Mouse (Mus musculus) lung, postnatal 0 days (tissue): Measurements from ENCODE around the gene Fam20b. TPM values are rescaled to one million over a fixed set of nuclear protein-coding genes. Genes with fewer than 3 reads are reported as not detected.

Experiments
- ATAC-seq: fragments of 200-750 bp; cut with Nextera tagmentation; 2 replicates; pipeline ENCODE4 v1.8.0; 2017; ENCODE audit warnings: moderate library complexity
- DNase-seq: peaks from one replicate; pipeline ENCODE4 v3.0.0-alpha.2; 2016; ENCODE audit warnings: low spot score
- H3K27ac ChIP-seq: fragments of 300-500 bp; sonication (generic); 2 replicates; pipeline ENCODE4 v1.5.1; 2014; ENCODE audit warnings: antibody characterized with exemption, mild to moderate bottlenecking, low read length, mixed read lengths
- H3K27me3 ChIP-seq: fragments of 300-500 bp; sonication (generic); replicated peaks from 2 replicates; pipeline ENCODE4 v1.6.1; 2014; ENCODE audit warnings: low read length, mixed read lengths; ENCODE audit not compliant: insufficient read depth
- H3K36me3 ChIP-seq: fragments of 300-500 bp; sonication (generic); 2 replicates; pipeline ENCODE4 v1.6.1; 2014; ENCODE audit warnings: low read length, mixed read lengths; ENCODE audit not compliant: insufficient read depth
- H3K4me1 ChIP-seq: fragments of 300-500 bp; sonication (generic); 2 replicates; pipeline ENCODE4 v1.6.1; 2014; ENCODE audit warnings: antibody characterized with exemption, low read depth, low read length, mixed read lengths; ENCODE audit not compliant: insufficient read depth
- H3K4me2 ChIP-seq: fragments of 300-500 bp; sonication (generic); replicated peaks from 2 replicates; pipeline ENCODE4 v1.6.1; 2014; ENCODE audit warnings: low read depth, mild to moderate bottlenecking, low read length, moderate library complexity, mixed read lengths
- H3K4me3 ChIP-seq: fragments of 300-500 bp; sonication (generic); 2 replicates; pipeline ENCODE4 v1.5.1; 2014; ENCODE audit warnings: low read depth, low read length
- H3K9ac ChIP-seq: fragments of 300-500 bp; sonication (generic); replicated peaks from 2 replicates; pipeline ENCODE4 v1.6.1; 2014; ENCODE audit warnings: low read depth, mild to moderate bottlenecking
- H3K9me3 ChIP-seq: fragments of 300-500 bp; sonication (generic); 2 replicates; pipeline ENCODE4 v1.6.1; 2016; ENCODE audit warnings: low read length, mixed read lengths
- CTCF ChIP-seq: IDR thresholded peaks from 2 replicates; pipeline ENCODE4 v1.5.1; 2016; ENCODE audit warnings: antibody characterized with exemption, mild to moderate bottlenecking
- EP300 ChIP-seq: IDR thresholded peaks from 2 replicates; pipeline ENCODE4 v1.6.1; 2016; ENCODE audit warnings: antibody characterized with exemption, mild to moderate bottlenecking, control low read depth
- WGBS: fragments of 180-500 bp; shearing (Covaris S2); extraction: QIAGEN DNeasy Blood & Tissue Kit; methylation state at CpG from one replicate; pipeline ENCODE4 v1.1.7; 2014; 5-methylcytosine and 5-hydroxymethylcytosine counted together
- polyA plus RNA-seq: library from polyadenylated mRNA; unstranded; fragments of >200 nt; fragmentation: Nextera tagmentation; extraction: Ambion mirVana; gene quantifications from 2 replicates; pipeline ENCODE4 v1.2.1, GENCODE M21; 2015

Gene Fam20b
- 15.3 and 16.4 TPM in 2 replicates for polyA plus RNA-seq

DNA sequence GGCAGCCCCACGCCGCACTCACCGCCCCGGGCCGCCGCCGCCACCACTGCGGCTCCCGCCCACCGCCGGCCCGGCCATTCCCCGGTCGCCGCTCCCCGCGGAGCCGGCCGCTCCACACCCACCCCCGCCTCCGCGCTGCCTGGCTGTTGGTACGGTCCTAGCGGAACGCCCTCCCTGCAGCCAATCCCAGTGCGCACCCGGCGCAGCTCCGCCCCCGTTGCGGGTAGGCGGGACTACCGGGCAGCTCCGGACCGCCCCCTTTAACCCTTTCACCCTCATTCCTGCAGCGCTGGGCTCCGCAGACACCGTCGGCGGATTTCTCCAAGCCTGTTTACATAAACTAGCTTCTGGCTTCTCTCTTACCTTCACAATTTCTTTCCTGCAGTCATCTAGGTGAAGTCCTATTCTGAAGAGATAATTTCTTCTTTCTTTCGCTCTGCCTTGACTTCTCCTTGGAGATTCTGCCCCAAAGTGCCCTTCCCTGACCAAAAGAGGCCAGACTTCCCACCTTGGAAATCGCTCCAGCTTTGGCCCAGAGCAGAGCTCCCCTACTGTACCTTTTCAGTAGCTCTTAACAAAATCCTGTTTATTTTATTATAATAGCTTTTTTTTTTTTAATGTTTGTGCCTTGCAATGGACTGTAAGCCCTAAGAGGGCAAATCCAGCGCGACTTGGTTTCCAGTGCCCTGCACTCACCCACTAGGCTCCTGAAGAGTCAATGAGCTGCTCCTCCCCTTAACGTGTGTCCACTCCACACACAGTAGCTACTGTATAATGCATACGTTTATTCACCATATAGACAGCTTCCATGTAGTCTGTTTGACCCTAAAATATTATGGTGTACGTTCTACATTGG, at the start of gene Fam20b:
Gene Fam20b, minus strand, starts transcription at position 137 of the 856 bp plus-strand sequence.
- H3K9ac ChIP-seq: peak within 1 kb of the TSS; percentile 79
- H3K4me3 ChIP-seq: peak within 1 kb of the TSS; percentile 91
- TF ChIP-seq CTCF: no peak
- no peak; the same call in 1 of the 2 replicates for TF ChIP-seq EP300
- H3K27me3 ChIP-seq: no peaks in the 10 kb centered on the region
- no peaks in the 10 kb centered on the region for H3K36me3 ChIP-seq
- peak within 1 kb of the TSS; percentile 96 for H3K27ac ChIP-seq
- DNase-seq (peak; percentile 96), ATAC-seq (peak; percentile 98)
- no peaks in the 10 kb centered on the region for H3K4me1 ChIP-seq
- 2% methylated on average over 28 of the region's 47 CpGs for WGBS
- no peaks in the 10 kb centered on the region for H3K9me3 ChIP-seq
- peak within 1 kb of the TSS; percentile 70 for H3K4me2 ChIP-seq

DNA sequence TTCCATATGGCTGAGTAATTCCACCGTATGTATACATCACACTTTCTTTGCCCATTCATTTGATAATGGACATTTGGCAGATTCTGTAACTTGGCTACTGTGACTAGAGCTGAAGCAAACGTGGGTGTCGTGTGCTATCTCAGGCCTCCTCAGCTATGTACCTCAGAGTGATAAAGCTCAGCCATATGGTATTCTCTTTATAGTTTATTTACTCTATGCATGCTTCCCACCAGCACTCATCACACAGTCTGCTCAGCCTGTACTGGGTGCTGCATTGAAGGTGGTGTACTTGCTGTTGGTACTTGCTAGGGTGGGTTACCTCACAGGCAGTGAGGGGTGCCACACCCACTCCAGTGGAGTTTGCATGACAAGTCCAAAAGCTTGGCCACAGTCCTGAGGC, 46.4 kb upstream of the Fam20b start:
- no peak for ATAC-seq

DNA sequence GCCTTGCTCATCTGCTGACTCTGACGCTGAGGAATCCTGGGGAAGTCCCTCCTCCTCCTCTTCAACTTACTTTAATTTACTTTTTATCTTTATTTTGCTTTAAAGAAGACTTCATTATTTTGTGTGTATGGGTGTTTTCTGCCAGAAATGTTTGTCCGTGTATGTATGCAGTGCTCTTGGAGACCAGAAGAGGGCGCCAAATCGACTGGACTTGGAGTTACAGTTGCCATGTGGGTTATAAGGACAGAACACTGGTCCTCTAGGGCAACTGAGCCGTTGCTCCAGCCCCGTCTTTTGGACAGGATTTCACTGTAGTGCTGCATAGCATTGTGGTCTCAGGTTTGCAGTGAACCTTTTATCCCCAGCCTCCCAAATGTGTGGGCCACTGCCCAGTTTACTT, 45.7 kb upstream of the Fam20b start:
- no peaks in the 10 kb centered on the region for H3K4me1 ChIP-seq
- H3K4me2 ChIP-seq: no peak overlapping the region
- H3K27ac ChIP-seq: no peak overlapping the region
- no peaks in the 10 kb centered on the region for H3K36me3 ChIP-seq
- 75% methylated on average over 6 of the region's 6 CpGs for WGBS
- no peaks in the 10 kb centered on the region for H3K27me3 ChIP-seq
- no peak overlapping the region for H3K9ac ChIP-seq
- no peak overlapping the region for H3K4me3 ChIP-seq
- no peak for DNase-seq
- no peak for ATAC-seq
- no peaks in the 10 kb centered on the region for H3K9me3 ChIP-seq
- TF ChIP-seq CTCF (peak; percentile 28), EP300 (no peak)

More for the DNA sequence above, 46.4 kb upstream of the Fam20b start:
- no peaks in the 10 kb centered on the region for H3K4me1 ChIP-seq
- H3K9me3 ChIP-seq: no peaks in the 10 kb centered on the region
- no peaks in the 10 kb centered on the region for H3K36me3 ChIP-seq
- no peak overlapping the region for H3K4me2 ChIP-seq
- no peak overlapping the region for H3K9ac ChIP-seq
- WGBS: 72% methylated on average over 3 of the region's 3 CpGs
- TF ChIP-seq CTCF: no peak
- no peak for TF ChIP-seq EP300
- no peak overlapping the region for H3K27ac ChIP-seq
- DNase-seq: no peak
- H3K4me3 ChIP-seq: no peak overlapping the region
- no peaks in the 10 kb centered on the region for H3K27me3 ChIP-seq

DNA sequence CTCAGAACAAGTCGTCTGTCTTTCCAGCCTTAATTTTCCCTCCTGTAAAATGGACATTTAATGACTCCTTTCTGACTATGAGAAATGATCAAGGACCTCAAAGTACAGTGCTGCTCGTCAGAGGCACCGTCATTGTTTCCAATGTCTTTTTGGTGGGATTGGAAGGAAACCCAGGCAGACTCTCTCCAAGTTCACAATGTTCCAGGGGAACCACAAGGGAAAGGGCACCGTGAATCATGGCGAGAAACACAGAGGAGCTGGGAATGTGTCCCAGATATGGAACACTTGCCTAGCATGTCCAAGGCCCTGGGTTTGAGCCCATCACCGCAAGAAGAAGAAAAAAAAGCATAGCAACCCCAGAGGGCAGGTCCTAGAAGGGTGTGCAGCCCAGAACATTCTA, 44.4 kb upstream of the Fam20b start:
- no peaks in the 10 kb centered on the region for H3K9me3 ChIP-seq
- H3K4me1 ChIP-seq: no peaks in the 10 kb centered on the region
- no peak overlapping the region for H3K4me3 ChIP-seq
- H3K36me3 ChIP-seq: no peaks in the 10 kb centered on the region
- no peak overlapping the region for H3K27ac ChIP-seq
- no peak overlapping the region for H3K9ac ChIP-seq
- ATAC-seq: no peak
- DNase-seq: no peak
- H3K27me3 ChIP-seq: no peaks in the 10 kb centered on the region
- no peak overlapping the region for H3K4me2 ChIP-seq
- TF ChIP-seq EP300 (no peak), CTCF (no peak)
- WGBS: 86% methylated on average over 6 of the region's 6 CpGs

DNA sequence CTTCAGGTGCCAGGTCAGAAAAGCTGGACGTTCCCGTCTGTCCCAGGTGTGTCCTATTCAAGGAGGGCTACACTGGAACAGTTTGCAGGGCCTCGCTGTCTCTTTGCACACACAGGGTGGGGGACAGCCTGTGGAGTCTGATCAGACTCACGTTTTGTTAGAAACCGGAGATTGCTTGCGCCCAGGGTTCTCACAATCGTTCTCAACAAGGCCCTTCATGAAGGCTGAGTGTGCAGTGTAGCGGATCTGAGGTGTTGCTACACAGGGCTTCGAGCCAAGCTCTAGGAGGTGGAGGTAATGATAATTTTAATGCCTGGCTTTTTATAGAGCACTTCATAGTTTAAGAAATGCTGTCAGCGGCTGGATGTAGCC, 42.5 kb upstream of the Fam20b start:
- TF ChIP-seq CTCF (no peak), EP300 (no peak)
- 48% methylated on average over 10 of the region's 10 CpGs for WGBS
- DNase-seq (peak; percentile 45), ATAC-seq (peak; percentile 67)
- H3K27ac ChIP-seq: no peak overlapping the region
- H3K27me3 ChIP-seq: no peaks in the 10 kb centered on the region
- H3K4me3 ChIP-seq: no peak overlapping the region
- no peak overlapping the region for H3K4me2 ChIP-seq
- H3K9me3 ChIP-seq: no peaks in the 10 kb centered on the region
- no peak overlapping the region for H3K9ac ChIP-seq
- no peaks in the 10 kb centered on the region for H3K4me1 ChIP-seq
- H3K36me3 ChIP-seq: no peaks in the 10 kb centered on the region

DNA sequence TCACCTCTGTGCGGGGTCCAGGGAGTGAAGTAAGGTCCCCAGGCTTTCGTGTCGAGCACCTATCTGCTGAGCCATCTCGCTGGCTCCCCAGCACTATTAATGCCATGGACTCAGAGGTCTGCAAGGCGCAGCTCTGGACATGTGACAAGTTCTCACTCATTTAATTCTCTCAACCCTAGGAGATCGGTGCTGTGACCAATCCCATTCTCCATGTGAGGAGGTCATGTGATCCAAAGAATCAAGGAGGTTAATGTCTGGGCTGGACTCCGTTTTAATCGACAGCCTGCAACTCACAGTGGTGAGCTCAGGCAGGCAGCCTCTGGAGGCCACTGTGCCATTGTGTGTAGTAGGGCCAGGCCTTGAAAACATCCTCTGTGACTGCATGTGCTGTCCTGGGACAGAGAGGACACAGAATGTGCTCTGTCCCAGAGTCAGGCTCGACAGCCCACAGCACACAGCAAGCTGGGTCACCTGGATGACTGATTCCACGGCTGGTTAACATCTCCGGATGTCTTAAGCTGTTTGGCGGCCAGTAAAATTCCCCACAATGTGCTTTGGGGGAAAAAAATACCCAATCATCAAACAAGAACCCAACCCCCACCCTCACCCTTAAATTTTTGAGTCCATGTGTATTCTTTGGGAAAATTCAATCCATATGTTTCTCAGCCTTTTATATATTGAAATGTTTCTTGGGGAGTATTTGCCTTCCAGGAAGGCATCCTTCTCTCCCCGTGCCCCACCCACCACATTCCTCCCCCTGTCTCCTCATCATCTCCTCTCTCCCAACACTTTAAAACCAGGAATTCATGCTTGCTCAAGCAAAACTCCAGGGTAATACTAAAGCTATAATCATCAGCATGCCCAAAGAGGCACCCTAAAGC, 41.9 kb upstream of the Fam20b start:
- H3K27ac ChIP-seq: no peak overlapping the region
- H3K9me3 ChIP-seq: no peaks in the 10 kb centered on the region
- H3K36me3 ChIP-seq: no peaks in the 10 kb centered on the region
- no peaks in the 10 kb centered on the region for H3K27me3 ChIP-seq
- DNase-seq: no peak
- no peak for ATAC-seq
- H3K9ac ChIP-seq: no peak overlapping the region
- no peak overlapping the region for H3K4me3 ChIP-seq
- no peaks in the 10 kb centered on the region for H3K4me1 ChIP-seq
- no peak for TF ChIP-seq EP300
- no peak for TF ChIP-seq CTCF
- no peak overlapping the region for H3K4me2 ChIP-seq
- 70% methylated on average over 13 of the region's 13 CpGs for WGBS
